Mouse (Mus musculus) embryonic facial prominence, embryonic 11.5 days (tissue): ENCODE data around the gene Fam149a. TPM values are rescaled to one million over a fixed set of nuclear protein-coding genes. Genes with fewer than 3 reads are reported as not detected.

Source experiments
- ATAC-seq: fragments of 200-750 bp; cut with Nextera tagmentation; replicated peaks from 2 replicates; pipeline ENCODE4 v1.8.0; 2017; ENCODE audit warnings: low read depth; ENCODE audit not compliant: insufficient number of reproducible peaks, low FRiP score, low TSS enrichment
- DNase-seq: peaks from one replicate; pipeline ENCODE4 v3.0.0-alpha.2; 2015; ENCODE audit warnings: low spot score
- H3K27ac ChIP-seq: fragments of 300-500 bp; sonication (generic); replicated peaks from 2 replicates; pipeline ENCODE4 v1.5.1; 2014; ENCODE audit warnings: mild to moderate bottlenecking, low read depth, low read length, control low read depth
- H3K27me3 ChIP-seq: fragments of 300-500 bp; sonication (generic); 2 replicates; pipeline ENCODE4 v1.6.1; 2014; ENCODE audit warnings: mild to moderate bottlenecking, low read length, moderate library complexity, mixed read lengths; ENCODE audit not compliant: control insufficient read depth, insufficient read depth
- H3K36me3 ChIP-seq: fragments of 300-500 bp; sonication (generic); replicated peaks from 2 replicates; pipeline ENCODE4 v1.6.1; 2014; ENCODE audit warnings: low read depth, mild to moderate bottlenecking, low read length, moderate library complexity, mixed read lengths; ENCODE audit not compliant: control insufficient read depth, insufficient read depth
- H3K4me1 ChIP-seq: fragments of 300-500 bp; sonication (generic); 2 replicates; pipeline ENCODE4 v1.6.1; 2014; ENCODE audit warnings: low read length, mixed read lengths; ENCODE audit not compliant: control insufficient read depth, insufficient read depth
- H3K4me2 ChIP-seq: fragments of 300-500 bp; sonication (generic); 2 replicates; pipeline ENCODE4 v1.6.1; 2014; ENCODE audit warnings: low read depth, mild to moderate bottlenecking, control low read depth, low read length, moderate library complexity
- H3K4me3 ChIP-seq: fragments of 300-500 bp; sonication (generic); 2 replicates; pipeline ENCODE4 v1.5.1; 2014; ENCODE audit warnings: low read depth, low read length, control low read depth
- H3K9ac ChIP-seq: fragments of 300-500 bp; sonication (generic); replicated peaks from 2 replicates; pipeline ENCODE4 v1.6.1; 2014; ENCODE audit warnings: mild to moderate bottlenecking, control low read depth, low read length
- H3K9me3 ChIP-seq: fragments of 300-500 bp; sonication (generic); replicated peaks from 2 replicates; pipeline ENCODE4 v1.6.1; 2016; ENCODE audit warnings: mild to moderate bottlenecking, low read length, inconsistent platforms, mixed read lengths; ENCODE audit not compliant: control insufficient read depth
- WGBS: fragments of 180-500 bp; shearing (Covaris S2); extraction: QIAGEN DNeasy Blood & Tissue Kit; methylation state at CpG from one replicate; pipeline ENCODE4 v1.1.7; 2014; 5-methylcytosine and 5-hydroxymethylcytosine counted together
- polyA plus RNA-seq: library from polyadenylated mRNA; unstranded; fragments of >200 nt; fragmentation: Nextera tagmentation; extraction: Ambion mirVana; gene quantifications from 2 replicates; pipeline ENCODE4 v1.2.1, GENCODE M21; 2014

Fam149a gene
- polyA plus RNA-seq: 12.9 and 15.3 TPM in 2 replicates

GRCm38 (mm10) chr8:45381963-45382347, at the start of gene Fam149a:
Gene Fam149a (minus strand): TSS chr8:45382291.
- H3K27ac ChIP-seq: no peak within 1 kb of the TSS
- no peaks in the 10 kb centered on the region for H3K4me1 ChIP-seq
- H3K36me3 ChIP-seq: no peaks in the 10 kb centered on the region
- ATAC-seq (peak; percentile 73; the same call in 1 of the 2 replicates), DNase-seq (peak; percentile 66)
- no peaks in the 10 kb centered on the region for H3K9me3 ChIP-seq
- H3K9ac ChIP-seq: peak within 1 kb of the TSS; percentile 56
- 2% methylated on average over 6 of the region's 6 CpGs for WGBS
- no peaks in the 10 kb centered on the region for H3K27me3 ChIP-seq
- H3K4me3 ChIP-seq: peak within 1 kb of the TSS; percentile 34
- peak within 1 kb of the TSS; percentile 82 for H3K4me2 ChIP-seq

- Histone ChIP-seq H3K4me3 (no peak overlapping the region), H3K9ac (no peak overlapping the region), H3K36me3 (no peaks in the 10 kb centered on the region), H3K4me1 (no peaks in the 10 kb centered on the region), H3K27ac (no peak overlapping the region), H3K4me2 (no peak overlapping the region), H3K9me3 (no peaks in the 10 kb centered on the region), H3K27me3 (no peaks in the 10 kb centered on the region)
- 87% methylated on average over 7 of the region's 7 CpGs for WGBS
- DNase-seq (no peak), ATAC-seq (no peak)
Observed at GRCm38 (mm10) chr8:45420151-45420550, 38.1 kb upstream of the Fam149a start.

GRCm38 (mm10) chr8:45414965-45415364, 32.9 kb upstream of the Fam149a start:
- no peaks in the 10 kb centered on the region for H3K27me3 ChIP-seq
- no peaks in the 10 kb centered on the region for H3K4me1 ChIP-seq
- WGBS: 71% methylated on average over 7 of the region's 7 CpGs
- H3K4me3 ChIP-seq: no peak overlapping the region
- H3K36me3 ChIP-seq: no peaks in the 10 kb centered on the region
- no peak overlapping the region for H3K9ac ChIP-seq
- ATAC-seq: no peak
- no peak overlapping the region for H3K27ac ChIP-seq
- H3K9me3 ChIP-seq: no peaks in the 10 kb centered on the region
- DNase-seq: no peak
- no peak overlapping the region for H3K4me2 ChIP-seq

- ATAC-seq (no peak), DNase-seq (no peak)
- no peaks in the 10 kb centered on the region for H3K36me3 ChIP-seq
- no peaks in the 10 kb centered on the region for H3K4me1 ChIP-seq
- no peaks in the 10 kb centered on the region for H3K27me3 ChIP-seq
- H3K9me3 ChIP-seq: no peaks in the 10 kb centered on the region
- peak within 1 kb of the TSS; percentile 26 for H3K4me2 ChIP-seq
- peak within 1 kb of the TSS; percentile 7 for H3K4me3 ChIP-seq
- no peak within 1 kb of the TSS for H3K27ac ChIP-seq
- 0 out of 2 replicates have a peak within 1 kb of the TSS, but pooled peaks have one; percentile 4 for H3K9ac ChIP-seq
- WGBS: 53% methylated on average over 2 of the region's 2 CpGs
Observed at GRCm38 (mm10) chr8:45410882-45411281, 28.8 kb upstream of the Fam149a start, which contains the start of gene Tlr3. Gene Tlr3 (minus strand): TSS chr8:45411080.

GRCm38 (mm10) chr8:45410146-45410880, 28.2 kb upstream of the Fam149a start:
- DNase-seq: peak; percentile 72
- Histone ChIP-seq H3K36me3 (no peaks in the 10 kb centered on the region), H3K9me3 (no peaks in the 10 kb centered on the region), H3K27me3 (no peaks in the 10 kb centered on the region), H3K4me1 (no peaks in the 10 kb centered on the region), H3K9ac (0 out of 2 replicates have a peak overlapping the region, but pooled peaks have one; percentile 4), H3K27ac (no peak overlapping the region), H3K4me2 (peak overlapping the region; percentile 26), H3K4me3 (peak overlapping the region; percentile 7)
- WGBS: 7% methylated on average over 18 of the region's 18 CpGs
- ATAC-seq: peak; percentile 82

- WGBS: 47% methylated on average over 4 of the region's 4 CpGs
- no peak overlapping the region for H3K9ac ChIP-seq
- DNase-seq: no peak
- no peaks in the 10 kb centered on the region for H3K4me1 ChIP-seq
- H3K4me3 ChIP-seq: peak overlapping the region; percentile 7
- ATAC-seq: no peak
- H3K27me3 ChIP-seq: no peaks in the 10 kb centered on the region
- no peak overlapping the region for H3K27ac ChIP-seq
- H3K4me2 ChIP-seq: peak overlapping the region; percentile 26
- no peaks in the 10 kb centered on the region for H3K9me3 ChIP-seq
- no peaks in the 10 kb centered on the region for H3K36me3 ChIP-seq
Observed at GRCm38 (mm10) chr8:45409702-45410101, 27.6 kb upstream of the Fam149a start.

GRCm38 (mm10) chr8:45383250-45383649, 1.2 kb upstream of the Fam149a start:
- Histone ChIP-seq H3K27me3 (no peaks in the 10 kb centered on the region), H3K36me3 (no peaks in the 10 kb centered on the region), H3K27ac (no peak overlapping the region), H3K9me3 (no peaks in the 10 kb centered on the region), H3K9ac (no peak overlapping the region), H3K4me2 (no peak overlapping the region), H3K4me1 (no peaks in the 10 kb centered on the region), H3K4me3 (no peak overlapping the region)
- ATAC-seq (no peak), DNase-seq (no peak)
- WGBS: 74% methylated on average over 1 of the region's 1 CpGs
